Mouse (Mus musculus) lung, postnatal 4 days (tissue): ENCODE data around the gene Dnaic2.

Source experiments
- DNase-seq, 2 experiments: peaks; one replicate each; pipeline ENCODE4 v3.0.0; 2021

The Dnaic2 gene

DNA sequence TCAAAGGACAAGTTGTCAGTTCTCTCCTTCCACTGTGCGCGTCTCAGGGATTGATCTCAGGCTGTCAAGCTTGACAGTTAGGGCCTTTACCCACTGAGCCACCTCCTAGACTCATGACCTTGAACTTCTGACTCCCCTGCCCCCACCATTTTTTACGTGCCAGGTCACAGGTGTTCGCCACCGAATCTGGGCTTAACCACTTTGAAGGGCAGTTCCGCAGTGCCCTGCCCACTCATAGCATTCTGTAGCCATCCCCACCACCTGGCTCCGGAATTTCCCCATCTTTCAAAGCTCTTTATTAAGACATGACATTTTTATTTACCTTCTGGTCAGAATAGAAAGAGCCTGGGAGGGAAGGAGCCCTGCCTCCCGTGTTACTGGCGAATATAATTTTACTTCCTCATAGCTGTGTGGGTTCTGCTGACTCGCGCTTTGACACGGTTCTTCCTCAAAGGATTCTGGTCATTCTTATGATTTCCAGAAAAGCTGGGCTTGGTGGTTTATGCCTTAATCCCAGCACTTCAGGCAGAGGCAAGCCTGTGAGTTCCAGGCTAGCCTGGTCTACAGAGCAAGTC, 20.4 kb downstream of the Dnaic2 start:
- DNase-seq = no peak

DNA sequence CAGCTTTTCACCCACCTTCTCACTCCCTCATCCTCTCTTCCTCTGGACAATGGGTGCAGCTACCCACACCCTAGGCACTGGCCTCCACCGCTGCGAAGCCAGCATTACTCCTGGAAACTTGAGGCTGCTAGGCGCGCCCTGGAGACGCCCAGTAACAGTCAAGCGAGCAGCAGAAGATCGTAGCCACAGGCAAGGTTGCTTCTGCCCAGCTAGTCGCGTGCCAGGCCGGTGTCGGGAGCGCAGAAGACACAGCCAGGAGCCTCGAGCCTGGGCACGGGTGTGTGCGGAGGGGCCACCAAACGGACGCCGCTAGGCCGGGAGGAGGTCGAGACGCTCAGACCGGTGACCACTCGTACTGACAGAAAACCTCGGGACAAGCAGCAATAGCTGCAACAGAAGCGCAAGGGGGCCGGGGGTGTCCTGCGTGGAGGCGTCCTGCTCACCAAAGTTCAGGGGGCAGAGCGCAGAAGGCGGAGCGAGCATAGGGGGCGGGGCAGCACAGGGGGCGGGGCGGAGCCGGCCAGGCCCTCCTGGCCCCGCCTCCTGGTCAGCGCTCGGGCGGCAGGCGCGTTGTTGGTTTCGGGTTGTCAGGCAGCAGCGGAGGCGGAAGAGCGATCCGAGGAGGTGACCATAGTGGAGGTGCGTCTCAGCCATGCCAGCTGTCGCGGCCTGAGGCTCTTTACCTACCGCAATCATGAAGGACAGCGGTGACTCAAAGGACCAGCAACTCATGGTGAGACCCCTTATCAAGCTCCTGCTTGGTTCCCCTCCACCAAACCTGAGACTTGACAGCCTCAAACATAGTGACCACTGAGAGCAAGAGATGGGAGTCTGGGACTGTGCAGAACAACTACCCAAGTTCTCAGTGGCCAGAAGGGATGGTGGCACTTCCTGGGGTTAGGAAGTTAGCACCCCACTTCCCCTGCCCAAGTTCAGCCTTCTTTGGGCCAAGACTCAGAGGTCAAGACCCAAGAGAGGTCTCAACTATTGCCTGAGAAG, 37.9 kb downstream of the Dnaic2 start, which contains the start of gene Kif19a:
Gene Kif19a (plus strand): TSS at position 569 of the 999 bp plus-strand sequence.
- peak; percentile 66 to 74 for DNase-seq

DNA sequence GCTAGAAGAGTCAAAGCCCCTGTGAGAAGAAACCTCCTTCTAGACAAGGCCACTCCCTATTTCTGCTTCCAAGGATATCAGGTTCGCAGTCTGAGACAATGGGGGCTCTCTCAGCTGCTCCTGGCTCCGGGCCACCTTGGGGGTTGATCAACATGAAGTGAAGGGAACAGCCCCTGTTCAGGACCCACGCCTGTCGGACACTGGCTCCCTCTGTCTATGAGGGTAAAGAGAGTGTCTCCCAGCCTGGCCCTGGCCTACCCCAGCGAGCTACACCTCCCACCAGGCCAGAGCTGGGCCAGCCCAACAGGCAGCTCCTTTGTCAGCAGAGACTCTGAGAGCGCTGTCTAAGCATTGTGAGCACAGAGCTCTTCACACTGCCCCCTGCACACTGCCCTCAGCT, 42.7 kb downstream of the Dnaic2 start:
- no peak for DNase-seq

DNA sequence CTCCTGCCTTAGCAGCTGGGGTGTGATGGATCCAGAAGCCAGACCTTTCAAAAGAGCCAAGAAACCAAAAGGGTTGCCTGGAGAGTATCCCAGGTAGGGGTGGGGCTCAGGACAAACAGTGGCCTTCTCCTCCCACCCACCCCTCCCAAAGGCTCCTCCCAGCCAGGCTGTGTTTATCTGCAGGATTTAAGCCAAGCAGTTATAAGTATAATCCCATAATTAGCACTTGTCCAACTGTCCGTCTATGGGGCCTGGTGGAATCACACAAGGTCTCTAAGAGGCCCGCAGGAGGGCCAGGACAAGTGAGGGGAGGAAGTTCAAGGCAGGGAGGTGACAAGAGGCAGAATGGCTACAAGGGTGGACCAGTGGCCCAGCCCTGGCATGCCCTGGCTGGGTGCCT, 44.7 kb downstream of the Dnaic2 start:
- DNase-seq = no peak

DNA sequence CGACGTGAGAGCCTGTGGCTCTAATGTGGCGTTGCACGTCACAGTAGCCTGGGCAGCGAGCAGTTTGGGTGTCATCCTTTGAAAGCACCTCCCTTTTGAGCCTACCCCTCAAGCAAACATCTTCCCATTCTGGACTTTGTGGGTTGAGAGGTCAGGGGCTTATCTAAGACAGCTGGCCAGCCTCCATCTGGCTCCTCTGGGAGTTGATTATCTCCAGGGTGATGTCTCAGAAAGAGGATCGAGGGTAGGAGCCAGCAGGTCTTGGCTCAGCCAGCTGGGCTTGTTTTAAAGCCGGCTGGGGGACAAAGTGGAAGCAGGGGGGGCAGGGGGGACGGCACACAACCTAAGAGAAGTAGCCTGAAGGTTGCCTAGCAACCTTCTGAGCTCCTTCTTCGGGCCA, 52.9 kb downstream of the Dnaic2 start:
- no peak for DNase-seq

DNA sequence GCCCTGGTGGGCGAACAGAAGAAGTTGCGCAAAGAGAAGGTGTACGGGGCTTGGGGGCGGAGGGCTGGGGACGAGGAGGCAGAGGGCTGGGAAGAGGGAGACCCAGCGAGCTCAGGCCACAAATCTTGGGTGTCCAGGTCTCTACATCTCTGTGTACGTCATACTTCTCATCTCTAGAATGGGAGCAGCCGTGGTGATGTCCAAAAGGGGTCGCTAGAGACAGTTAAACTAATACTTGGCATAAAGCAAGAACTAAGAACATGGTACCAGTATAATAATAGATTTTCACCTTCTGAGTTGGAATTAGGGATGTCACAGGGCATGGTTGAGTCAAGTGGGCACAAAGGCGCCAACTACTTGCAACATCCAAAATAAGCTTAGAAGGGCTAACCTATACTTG, 58.7 kb downstream of the Dnaic2 start:
- DNase-seq = no peak

DNA sequence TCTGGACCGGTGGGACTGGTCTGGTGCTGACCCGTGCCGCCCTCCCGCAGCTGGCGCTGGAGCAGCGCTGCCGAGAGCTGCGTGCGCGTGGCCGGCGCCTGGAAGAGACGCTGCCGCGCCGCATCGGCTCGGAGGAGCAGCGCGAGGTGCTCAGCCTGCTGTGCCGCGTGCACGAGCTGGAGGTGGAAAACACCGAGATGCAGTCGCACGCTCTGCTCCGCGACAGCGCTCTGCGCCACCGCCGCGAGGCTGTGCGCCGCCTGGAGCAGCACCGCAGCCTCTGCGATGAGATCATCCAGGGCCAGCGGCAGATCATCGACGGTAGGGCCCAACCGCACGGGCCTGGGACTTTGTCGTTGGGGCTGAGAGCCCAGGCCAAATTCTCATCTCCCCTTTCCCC, 59.1 kb downstream of the Dnaic2 start:
- DNase-seq = no peak

DNA sequence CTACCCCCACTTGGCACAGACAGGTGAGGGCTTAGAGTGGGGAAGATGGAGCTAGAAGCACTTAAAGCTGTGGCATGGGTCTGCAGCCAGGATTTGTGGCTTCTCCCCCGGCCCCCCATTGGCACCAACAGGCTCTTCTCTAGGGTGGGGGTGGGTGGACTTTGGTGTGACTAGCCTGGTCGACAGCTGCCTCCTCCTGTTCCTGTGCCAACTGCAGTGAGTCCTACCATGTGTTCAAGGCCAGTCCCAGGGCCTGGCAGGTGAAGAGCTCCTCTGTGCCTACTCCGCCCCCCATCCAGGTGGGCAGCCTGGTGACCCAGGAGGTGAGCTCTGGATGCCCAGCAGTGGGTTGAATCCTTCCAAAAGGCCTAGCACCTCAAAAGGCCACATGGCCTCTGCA, 60.4 kb downstream of the Dnaic2 start:
- no peak for DNase-seq

DNA sequence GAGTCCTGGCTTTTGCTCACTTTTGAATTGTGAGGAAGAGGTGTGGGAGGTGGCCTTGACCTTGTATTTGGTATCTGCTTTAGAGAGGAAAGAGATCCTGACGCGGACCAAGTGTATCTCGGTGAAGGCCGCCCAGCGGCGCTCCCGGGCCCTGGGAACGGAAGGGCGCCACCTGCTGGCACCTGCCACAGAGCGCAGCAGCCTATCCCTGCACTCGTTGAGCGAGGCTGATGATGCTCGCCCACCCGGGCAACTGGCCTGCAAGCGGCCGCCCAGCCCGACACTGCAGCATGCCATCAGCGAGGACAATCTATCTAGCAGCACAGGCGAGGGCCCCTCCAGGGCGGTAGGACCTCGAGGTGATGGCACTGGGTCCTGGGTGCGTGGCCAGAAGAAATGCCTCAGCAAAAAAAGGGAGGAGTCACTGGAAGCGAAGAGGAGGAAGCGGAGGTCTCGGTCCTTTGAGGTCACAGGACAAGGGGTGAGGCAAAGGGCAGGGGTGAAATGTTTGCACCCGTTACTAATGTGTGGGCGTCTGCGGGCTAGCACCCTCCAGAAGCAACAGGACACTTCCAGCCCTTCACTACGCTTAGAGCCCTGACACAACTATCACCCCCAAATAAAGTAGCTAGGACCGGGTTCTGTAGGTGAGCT, 62.0 kb downstream of the Dnaic2 start:
- DNase-seq = peak; percentile 82 to 88

DNA sequence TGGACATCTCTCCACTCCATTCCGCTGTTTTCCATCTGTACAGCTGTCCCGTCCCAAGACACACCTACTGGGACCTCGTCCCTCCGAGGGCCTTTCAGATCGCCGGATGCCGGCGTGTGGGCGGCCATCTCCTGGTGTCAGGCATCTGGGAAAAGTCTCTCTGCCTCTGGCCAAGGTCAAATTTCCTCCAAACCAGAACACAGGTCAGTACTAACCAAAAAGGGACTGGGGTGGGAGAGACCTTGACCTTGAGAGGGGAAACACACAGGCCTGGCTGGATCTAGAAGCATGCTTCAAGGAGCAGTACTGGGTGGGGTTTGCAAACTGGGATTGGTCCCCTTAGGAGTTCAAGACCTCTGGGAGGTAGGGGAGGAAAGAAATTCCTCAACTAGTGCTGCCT, 62.5 kb downstream of the Dnaic2 start:
- no peak for DNase-seq

DNA sequence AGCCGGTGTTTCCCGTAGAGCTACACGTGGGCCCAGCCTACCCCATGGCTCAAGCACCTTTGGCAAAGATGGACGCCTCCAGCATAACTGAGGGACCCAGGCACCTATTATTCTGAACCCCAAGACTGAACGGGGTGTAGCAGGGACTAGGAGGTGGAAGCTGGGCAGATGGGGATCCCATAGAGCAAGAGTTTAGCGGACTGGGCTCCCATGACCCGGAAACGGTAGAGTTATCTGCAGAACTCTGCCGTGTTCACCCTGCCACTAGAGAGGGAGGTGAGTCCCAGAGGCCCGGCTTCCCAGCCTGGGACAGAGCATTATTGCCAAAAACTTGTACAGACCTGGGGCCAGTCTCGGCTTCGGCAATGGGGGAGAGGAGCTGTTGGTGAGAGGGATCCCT, 63.0 kb downstream of the Dnaic2 start:
- no peak for DNase-seq

DNA sequence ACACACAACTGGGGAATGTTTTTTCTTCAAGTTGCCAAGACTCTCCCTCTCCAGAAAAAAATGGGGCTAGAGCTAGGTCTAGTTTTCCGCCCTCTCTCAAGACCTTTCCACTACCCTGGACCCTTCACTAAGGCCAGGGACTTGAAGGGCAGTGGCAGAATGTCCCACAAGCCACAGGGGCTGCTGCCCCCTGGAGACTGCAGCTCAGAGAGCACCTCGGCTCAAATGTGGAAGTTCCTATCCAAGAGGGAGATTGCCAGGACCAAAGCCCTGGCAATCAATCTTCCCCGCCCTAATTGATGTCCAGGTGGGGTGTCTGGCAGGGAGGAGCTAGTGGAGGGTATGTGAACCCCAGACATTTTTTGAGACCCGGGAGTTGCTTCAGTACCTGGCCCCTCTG, 63.6 kb downstream of the Dnaic2 start:
- no peak for DNase-seq

DNA sequence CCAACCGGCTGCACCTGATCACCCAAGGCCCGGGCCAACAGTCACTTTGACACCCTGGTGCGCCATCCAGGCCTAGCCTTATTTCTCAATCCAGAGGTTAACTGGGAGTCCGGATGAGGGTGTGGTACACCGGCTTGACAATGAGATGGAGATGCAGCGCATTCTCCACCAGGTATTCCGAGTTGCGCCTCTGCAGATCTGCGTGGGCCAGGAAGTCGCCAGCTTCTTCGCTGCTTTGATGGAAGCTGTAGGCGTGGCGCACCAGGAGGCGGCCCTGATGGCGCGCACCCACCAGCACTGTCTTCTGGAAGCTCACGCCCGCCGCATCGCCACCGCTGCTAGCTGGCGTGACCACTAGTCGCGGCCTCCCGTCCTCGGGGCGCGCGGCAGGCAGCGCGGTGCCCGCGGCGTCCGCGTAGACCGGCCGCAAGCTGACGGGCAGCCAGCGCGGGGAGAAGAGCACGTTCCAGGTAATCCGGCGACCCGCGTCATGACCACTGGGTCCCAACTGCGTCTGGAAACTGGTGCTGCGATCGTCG, 64.2 kb downstream of the Dnaic2 start:
- no peak for DNase-seq

DNA sequence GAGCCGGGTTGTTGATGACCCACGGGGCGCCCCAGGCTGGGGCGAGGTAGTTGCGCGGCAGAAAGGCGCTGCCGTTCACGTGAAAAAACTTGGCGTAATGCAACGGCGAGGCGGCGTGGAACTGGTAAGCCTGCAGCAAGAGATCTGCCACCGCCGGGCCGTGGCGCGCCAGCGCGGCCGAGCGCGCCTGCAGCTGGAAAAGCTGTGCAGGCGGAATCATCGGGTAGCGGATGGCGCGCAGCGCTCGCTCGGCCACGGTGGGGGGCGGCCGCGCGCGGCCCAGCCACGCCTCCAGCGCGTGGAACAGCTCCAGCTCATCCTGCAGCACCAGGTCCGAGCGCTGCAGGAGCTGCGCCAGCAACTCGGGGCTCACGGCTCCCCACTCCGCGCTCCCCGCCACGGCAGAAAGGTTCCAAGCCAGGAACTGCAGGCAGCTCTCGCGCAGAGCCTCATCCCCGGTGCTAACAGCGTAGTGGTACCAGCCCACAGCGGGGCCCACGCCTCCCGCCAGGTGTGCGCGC, 64.7 kb downstream of the Dnaic2 start:
- no peak for DNase-seq

DNA sequence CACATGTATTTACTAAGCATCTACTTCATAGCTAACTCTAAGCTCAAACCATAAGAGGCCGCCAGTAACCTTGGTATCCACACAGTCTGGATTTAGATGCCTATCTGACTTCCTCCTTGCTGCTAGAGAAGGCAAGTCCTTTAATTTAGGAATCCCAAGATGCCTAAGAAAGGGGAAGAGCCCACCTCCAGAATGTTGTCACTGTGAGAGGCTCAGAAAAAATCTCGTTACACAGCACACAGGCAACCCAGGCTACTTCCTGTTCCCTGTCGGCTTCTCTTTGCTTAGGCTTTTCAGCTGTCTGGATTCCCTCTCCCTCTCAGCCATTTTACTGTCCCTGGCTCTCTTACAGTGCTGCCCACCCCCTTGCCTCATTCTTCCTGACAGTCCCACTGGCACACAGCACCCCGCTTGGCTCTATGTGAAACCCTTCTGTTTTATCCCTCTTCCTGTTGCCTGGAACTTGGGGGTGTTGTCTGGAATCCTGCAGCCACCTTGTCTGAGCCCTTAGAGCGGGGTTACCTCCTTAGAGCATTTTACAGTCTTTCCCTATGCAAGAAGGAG, 65.8 kb downstream of the Dnaic2 start:
- no peak for DNase-seq

DNA sequence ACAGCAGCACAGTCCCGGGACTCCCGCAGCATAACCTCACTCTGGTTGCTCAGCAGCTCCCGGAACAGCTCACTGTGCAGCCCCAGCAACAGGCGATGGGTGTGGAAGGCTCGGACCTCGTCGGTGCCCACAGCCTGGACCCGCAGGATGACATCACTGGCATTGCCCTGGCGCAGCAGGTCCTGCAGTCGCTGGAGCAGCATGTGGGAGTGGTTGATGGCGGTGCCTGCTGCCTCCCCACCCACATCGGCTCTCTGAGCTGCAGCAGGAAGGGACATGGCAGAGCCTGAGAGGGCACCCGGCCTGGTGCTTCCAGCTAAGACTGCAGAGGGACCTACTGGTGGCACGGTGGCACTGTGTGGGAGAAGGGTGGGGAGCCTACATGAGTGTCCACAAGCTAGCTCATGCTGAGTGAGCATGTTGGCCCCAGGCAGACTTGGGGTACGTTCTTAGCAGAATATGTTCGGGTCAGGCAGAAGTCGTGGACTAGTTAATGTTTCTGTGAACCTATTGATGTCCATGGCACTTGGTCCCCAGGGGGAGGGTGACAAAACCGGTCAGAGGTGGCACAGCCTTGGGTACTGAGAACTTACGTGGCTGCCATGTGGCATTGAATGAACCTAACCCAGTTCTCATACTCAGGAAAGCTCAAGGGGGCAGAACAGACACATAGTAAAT, 66.8 kb downstream of the Dnaic2 start:
- DNase-seq = no peak

DNA sequence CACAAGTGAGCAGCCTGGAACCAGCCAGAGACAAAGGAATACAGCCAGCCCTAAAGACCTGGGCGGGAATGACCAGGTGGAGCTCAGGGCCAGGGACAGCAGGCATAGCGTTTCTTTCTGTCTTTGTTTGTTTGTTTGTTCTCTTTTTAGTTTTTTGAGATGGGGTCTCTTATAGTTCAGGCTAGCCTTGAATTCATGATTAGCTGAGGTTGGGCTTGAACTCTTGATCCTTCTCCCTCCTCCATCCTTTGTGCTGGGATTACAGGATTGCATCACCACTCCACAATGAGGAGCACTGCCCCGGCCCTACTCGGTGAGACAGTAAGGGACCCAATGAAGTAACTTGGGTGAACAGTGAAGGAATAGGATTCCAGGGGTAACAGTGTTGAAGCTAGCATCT, 67.5 kb downstream of the Dnaic2 start:
- no peak for DNase-seq

DNA sequence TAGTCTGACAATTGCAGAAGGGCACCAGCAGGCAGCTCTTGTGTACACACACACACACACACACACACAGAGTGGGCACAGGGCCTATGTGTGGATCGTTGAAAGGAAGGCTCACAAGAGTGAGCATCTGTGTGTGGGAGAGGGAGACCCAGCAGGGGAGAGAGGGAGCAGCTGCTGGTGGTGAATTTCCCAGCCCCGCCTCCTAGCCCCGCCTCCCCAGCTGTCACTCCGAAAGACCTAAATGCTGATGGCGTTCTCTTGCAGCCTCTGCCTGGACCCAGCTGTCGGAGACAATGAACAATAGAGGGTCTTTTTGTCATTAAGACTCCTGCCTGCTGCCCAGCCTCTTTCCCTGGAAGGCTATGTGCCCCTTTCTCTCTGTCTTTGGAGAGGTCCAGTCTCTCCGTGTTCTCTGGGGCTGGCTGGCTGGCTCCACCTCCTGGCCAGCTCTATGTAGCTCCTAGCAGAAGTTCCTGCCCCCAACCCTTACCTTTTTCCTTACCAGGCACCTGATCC, 68.1 kb downstream of the Dnaic2 start:
- DNase-seq = peak; percentile 54 to 66

DNA sequence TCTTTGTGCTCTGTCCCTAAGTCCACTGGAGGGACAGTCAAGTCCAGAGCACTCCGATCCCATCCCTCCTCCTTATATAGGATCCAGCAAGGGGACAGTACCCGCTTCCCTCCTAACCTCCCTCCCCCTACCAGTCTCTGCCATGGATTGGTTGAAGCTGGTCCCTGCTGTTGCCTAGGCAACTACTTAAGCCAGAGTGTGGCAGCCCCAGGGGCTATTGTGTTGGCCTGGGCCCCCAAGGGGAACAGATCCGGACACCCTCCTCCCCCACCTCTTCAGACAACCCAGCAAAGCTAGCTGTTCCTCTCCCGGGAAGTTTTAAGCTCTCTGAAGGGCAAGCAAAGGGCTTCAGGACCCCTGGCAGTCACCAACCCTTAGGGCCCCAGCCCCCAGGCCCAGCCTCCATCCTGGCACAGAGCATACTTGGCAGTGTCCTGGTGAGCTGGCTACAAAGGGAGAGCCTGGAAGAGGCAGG, 68.7 kb downstream of the Dnaic2 start, which contains the start of gene Btbd17:
Gene Btbd17 (minus strand): TSS at position 98 of the 475 bp plus-strand sequence.
- DNase-seq = no peak

DNA sequence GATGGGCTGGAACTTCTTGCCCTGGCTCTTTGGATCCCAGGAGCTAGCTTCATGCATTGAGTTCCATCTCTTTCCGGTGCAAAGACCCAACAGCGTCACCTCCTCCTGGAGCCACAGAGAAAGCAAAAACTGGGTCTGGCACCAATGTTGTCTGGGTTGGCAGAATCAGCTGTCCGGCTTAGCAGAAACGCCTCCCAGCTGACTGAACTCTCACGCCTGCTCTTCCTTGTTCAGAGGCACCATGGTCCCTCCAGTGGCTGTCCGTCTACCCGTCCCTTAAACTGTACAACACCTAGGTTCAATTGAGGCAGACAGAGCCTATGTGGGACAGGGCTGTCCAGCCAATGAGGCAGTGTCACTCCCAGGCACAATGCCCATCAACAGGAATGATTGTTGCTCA, 70.0 kb downstream of the Dnaic2 start:
- no peak for DNase-seq

DNA sequence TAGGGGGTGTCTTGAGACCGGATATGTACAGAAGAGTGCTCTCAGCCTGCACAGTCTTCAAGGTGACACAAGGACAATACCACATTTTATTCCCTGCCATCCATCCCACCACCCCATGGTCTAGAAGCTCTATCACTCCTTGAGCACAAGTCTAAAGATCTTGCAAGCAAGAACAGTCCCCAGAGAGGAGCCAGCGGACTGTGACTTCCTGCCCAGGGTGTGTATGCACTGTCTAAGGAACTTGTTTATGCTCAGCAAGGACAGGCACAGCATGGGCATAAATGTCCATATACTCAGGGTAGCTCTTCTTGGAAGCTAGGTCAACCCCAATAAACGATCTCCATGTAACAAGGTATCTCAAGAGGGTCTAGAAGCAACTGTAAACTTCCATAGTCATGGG, 70.8 kb downstream of the Dnaic2 start:
- no peak for DNase-seq

DNA sequence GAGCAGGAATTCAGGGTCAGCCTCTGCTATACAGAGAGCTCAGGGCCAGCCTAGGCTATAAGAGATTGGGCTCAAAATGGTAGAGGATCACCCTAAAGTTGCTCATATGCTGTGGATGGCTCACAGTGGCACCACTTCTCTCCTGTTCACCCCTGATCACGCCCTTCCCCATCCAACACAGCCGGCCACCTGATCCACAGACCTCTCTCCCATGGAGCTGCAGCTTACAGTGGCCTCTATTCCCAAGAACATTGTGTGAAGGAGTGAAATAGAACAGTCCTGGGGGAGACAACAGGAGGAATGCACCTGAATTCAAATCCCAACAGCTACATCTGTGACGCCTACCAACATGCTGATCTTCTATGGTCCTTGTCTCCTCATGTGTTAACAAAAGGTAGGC, 71.4 kb downstream of the Dnaic2 start, which contains the start of gene Gpr142:
Gene Gpr142 (plus strand): TSS at position 301 of the 400 bp plus-strand sequence.
- DNase-seq = no peak
